Mouse (Mus musculus) liver, embryonic 12.5 days (tissue): Measurements from ENCODE around the gene Abcc10. TPM values are rescaled to one million over a fixed set of nuclear protein-coding genes. Genes with fewer than 3 reads are reported as not detected.
A peak's percentile ranks its signal among the peaks of the same experiment; 100 is the strongest.

Experiments used
- ATAC-seq: fragments of 200-750 bp; cut with Nextera tagmentation; 2 replicates; pipeline ENCODE4 v1.8.0; 2017; ENCODE audit warnings: moderate number of reproducible peaks, mild to moderate bottlenecking, moderate library complexity
- H3K27ac ChIP-seq: fragments of 300-500 bp; sonication (generic); 2 replicates; pipeline ENCODE4 v1.5.1; 2016; ENCODE audit warnings: mild to moderate bottlenecking
- H3K27me3 ChIP-seq: fragments of 300-500 bp; sonication (generic); replicated peaks from 2 replicates; pipeline ENCODE4 v1.6.1; 2016; ENCODE audit warnings: mild to moderate bottlenecking, moderate library complexity
- H3K36me3 ChIP-seq: fragments of 300-500 bp; sonication (generic); 2 replicates; pipeline ENCODE4 v1.6.1; 2016; ENCODE audit warnings: mild to moderate bottlenecking, moderate library complexity
- H3K4me1 ChIP-seq: fragments of 300-500 bp; sonication (generic); 2 replicates; pipeline ENCODE4 v1.6.1; 2016
- H3K4me2 ChIP-seq: fragments of 300-500 bp; sonication (generic); 2 replicates; pipeline ENCODE4 v1.6.1; 2016; ENCODE audit warnings: mild to moderate bottlenecking, moderate library complexity
- H3K4me3 ChIP-seq: fragments of 300-500 bp; sonication (generic); 2 replicates; pipeline ENCODE4 v1.5.1; 2016; ENCODE audit warnings: mild to moderate bottlenecking, moderate library complexity
- H3K9ac ChIP-seq: fragments of 300-500 bp; sonication (generic); 2 replicates; pipeline ENCODE4 v1.6.1; 2016; ENCODE audit warnings: mild to moderate bottlenecking, moderate library complexity
- H3K9me3 ChIP-seq: fragments of 300-500 bp; sonication (generic); replicated peaks from 2 replicates; pipeline ENCODE4 v1.6.1; 2016; ENCODE audit warnings: mild to moderate bottlenecking, moderate library complexity
- WGBS: fragments of 180-500 bp; shearing (Covaris S2); methylation state at CpG from one replicate; pipeline ENCODE4 v1.1.7; 2016; ENCODE audit not compliant: insufficient replicate concordance; 5-methylcytosine and 5-hydroxymethylcytosine counted together
- polyA plus RNA-seq: library from polyadenylated mRNA; unstranded; fragments of >200 nt; fragmentation: Nextera tagmentation; extraction: Ambion mirVana; gene quantifications from 2 replicates; pipeline ENCODE4 v1.2.1, GENCODE M21; 2016

Abcc10 gene
- polyA plus RNA-seq, 1 experiment from 2014 or later = 2.4 TPM

GRCm38 (mm10) chr17:46269771-46270534 is 58.2 kb downstream of the Abcc10 start:
- H3K36me3 ChIP-seq = peaks cover 89% of the 10 kb centered on the region
- no peak overlapping the region for H3K4me2 ChIP-seq
- 0 out of 2 replicates have a peak, but pooled peaks cover 5% of the 10 kb centered on the region for H3K4me1 ChIP-seq
- WGBS = 79% methylated on average over 19 of the region's 19 CpGs
- H3K9ac ChIP-seq = no peak overlapping the region
- no peak overlapping the region for H3K4me3 ChIP-seq
- no peak overlapping the region for H3K27ac ChIP-seq
- H3K27me3 ChIP-seq = no peaks in the 10 kb centered on the region
- no peaks in the 10 kb centered on the region for H3K9me3 ChIP-seq
- ATAC-seq = no peak

- Histone ChIP-seq H3K27me3 (no peaks in the 10 kb centered on the region), H3K27ac (no peak overlapping the region), H3K9ac (no peak overlapping the region), H3K9me3 (no peaks in the 10 kb centered on the region), H3K4me1 (0 out of 2 replicates have a peak, but pooled peaks cover 5% of the 10 kb centered on the region), H3K36me3 (peaks cover 91% of the 10 kb centered on the region), H3K4me3 (no peak overlapping the region), H3K4me2 (no peak overlapping the region)
- ATAC-seq = no peak
- 71% methylated on average over 10 of the region's 10 CpGs for WGBS
Observed at GRCm38 (mm10) chr17:46268026-46268720, 60.0 kb downstream of the Abcc10 start.

- 80% methylated on average over 7 of the region's 7 CpGs for WGBS
- Histone ChIP-seq H3K4me2 (no peak overlapping the region), H3K4me3 (no peak overlapping the region), H3K4me1 (0 out of 2 replicates have a peak, but pooled peaks cover 5% of the 10 kb centered on the region), H3K9me3 (no peaks in the 10 kb centered on the region), H3K36me3 (peaks cover 94% of the 10 kb centered on the region), H3K27me3 (no peaks in the 10 kb centered on the region), H3K9ac (no peak overlapping the region), H3K27ac (no peak overlapping the region)
- ATAC-seq = no peak
Observed at GRCm38 (mm10) chr17:46267511-46267910, 60.6 kb downstream of the Abcc10 start.

GRCm38 (mm10) chr17:46266986-46267385 is 61.2 kb downstream of the Abcc10 start:
- H3K9me3 ChIP-seq = no peaks in the 10 kb centered on the region
- H3K27ac ChIP-seq = no peak overlapping the region
- 0 out of 2 replicates have a peak, but pooled peaks cover 5% of the 10 kb centered on the region for H3K4me1 ChIP-seq
- H3K4me3 ChIP-seq = no peak overlapping the region
- no peak overlapping the region for H3K4me2 ChIP-seq
- peaks cover 94% of the 10 kb centered on the region for H3K36me3 ChIP-seq
- WGBS = 65% methylated on average over 6 of the region's 6 CpGs
- no peak for ATAC-seq
- no peaks in the 10 kb centered on the region for H3K27me3 ChIP-seq
- H3K9ac ChIP-seq = no peak overlapping the region

- H3K9ac ChIP-seq = no peak overlapping the region
- no peak overlapping the region for H3K27ac ChIP-seq
- H3K4me1 ChIP-seq = 0 out of 2 replicates have a peak, but pooled peaks cover 5% of the 10 kb centered on the region
- no peak overlapping the region for H3K4me2 ChIP-seq
- peaks cover 94% of the 10 kb centered on the region for H3K36me3 ChIP-seq
- H3K9me3 ChIP-seq = no peaks in the 10 kb centered on the region
- peak; percentile 36; the same call in 1 of the 2 replicates for ATAC-seq
- H3K4me3 ChIP-seq = no peak overlapping the region
- H3K27me3 ChIP-seq = no peaks in the 10 kb centered on the region
- WGBS = 34% methylated on average over 14 of the region's 14 CpGs
Observed at GRCm38 (mm10) chr17:46265918-46266618, 62.1 kb downstream of the Abcc10 start.

GRCm38 (mm10) chr17:46265502-46265901 is 62.6 kb downstream of the Abcc10 start:
- ATAC-seq = 0 out of 2 replicates have a peak, but pooled peaks have one; percentile 14
- Histone ChIP-seq H3K4me1 (0 out of 2 replicates have a peak, but pooled peaks cover 5% of the 10 kb centered on the region), H3K27ac (no peak overlapping the region), H3K4me3 (no peak overlapping the region), H3K27me3 (no peaks in the 10 kb centered on the region), H3K4me2 (no peak overlapping the region), H3K9ac (no peak overlapping the region), H3K9me3 (no peaks in the 10 kb centered on the region), H3K36me3 (peaks cover 94% of the 10 kb centered on the region)
- 85% methylated on average over 12 of the region's 12 CpGs for WGBS

GRCm38 (mm10) chr17:46262201-46262694 is 65.9 kb downstream of the Abcc10 start:
- WGBS = 91% methylated on average over 5 of the region's 5 CpGs
- H3K4me1 ChIP-seq = 0 out of 2 replicates have a peak, but pooled peaks cover 5% of the 10 kb centered on the region
- H3K9me3 ChIP-seq = no peaks in the 10 kb centered on the region
- no peak overlapping the region for H3K9ac ChIP-seq
- H3K36me3 ChIP-seq = peaks cover 98% of the 10 kb centered on the region
- no peak overlapping the region for H3K4me3 ChIP-seq
- H3K27me3 ChIP-seq = no peaks in the 10 kb centered on the region
- H3K4me2 ChIP-seq = no peak overlapping the region
- no peak overlapping the region for H3K27ac ChIP-seq
- ATAC-seq = no peak

- Histone ChIP-seq H3K4me1 (peaks cover under 1% of the 10 kb centered on the region; the same call in 1 of the 2 replicates), H3K4me3 (no peak overlapping the region), H3K9me3 (no peaks in the 10 kb centered on the region), H3K36me3 (peaks cover 75% of the 10 kb centered on the region), H3K4me2 (no peak overlapping the region), H3K27ac (no peak overlapping the region), H3K9ac (no peak overlapping the region), H3K27me3 (peaks cover 24% of the 10 kb centered on the region)
- ATAC-seq = no peak
- 85% methylated on average over 17 of the region's 17 CpGs for WGBS
Observed at GRCm38 (mm10) chr17:46259675-46260074, 68.5 kb downstream of the Abcc10 start.

- H3K9me3 ChIP-seq = no peaks in the 10 kb centered on the region
- ATAC-seq = no peak
- 79% methylated on average over 30 of the region's 30 CpGs for WGBS
- no peak overlapping the region for H3K4me2 ChIP-seq
- no peak overlapping the region for H3K4me3 ChIP-seq
- peaks cover 13% of the 10 kb centered on the region for H3K4me1 ChIP-seq
- H3K27me3 ChIP-seq = peaks cover 36% of the 10 kb centered on the region
- H3K27ac ChIP-seq = no peak overlapping the region
- peaks cover 63% of the 10 kb centered on the region for H3K36me3 ChIP-seq
- no peak overlapping the region for H3K9ac ChIP-seq
Observed at GRCm38 (mm10) chr17:46258279-46259053, 69.7 kb downstream of the Abcc10 start.

GRCm38 (mm10) chr17:46255147-46255546 is 73.0 kb downstream of the Abcc10 start:
- Histone ChIP-seq H3K27me3 (peaks cover 38% of the 10 kb centered on the region), H3K4me2 (no peak overlapping the region), H3K9me3 (no peaks in the 10 kb centered on the region), H3K4me1 (peaks cover 22% of the 10 kb centered on the region), H3K27ac (no peak overlapping the region), H3K9ac (no peak overlapping the region), H3K36me3 (peaks cover 53% of the 10 kb centered on the region), H3K4me3 (no peak overlapping the region)
- 27% methylated on average over 6 of the region's 6 CpGs for WGBS
- ATAC-seq = no peak

- Histone ChIP-seq H3K4me2 (peak overlapping the region; percentile 99), H3K36me3 (peaks cover 53% of the 10 kb centered on the region), H3K27me3 (peaks cover 38% of the 10 kb centered on the region), H3K27ac (no peak overlapping the region), H3K4me1 (peaks cover 30% of the 10 kb centered on the region), H3K4me3 (peak overlapping the region; percentile 68), H3K9me3 (no peaks in the 10 kb centered on the region), H3K9ac (peak overlapping the region; percentile 60)
- 0 out of 2 replicates have a peak, but pooled peaks have one; percentile 4 for ATAC-seq
- WGBS = 2% methylated on average over 43 of the region's 54 CpGs
Observed at GRCm38 (mm10) chr17:46254106-46254505, 74.0 kb downstream of the Abcc10 start.
